Mouse (Mus musculus): Measurements from ENCODE around the gene Rps27l.

The Rps27l gene

GRCm38 (mm10) chr9:66919981-66920380 is 25.9 kb upstream of the Rps27l start:
- in situ Hi-C loops (cut with MboI, MseI), result loop anchor here in 1 of 2 experiments (5.0 kb wide), 1 partner anchor 38 kb away; no protein-coding TSS in a partner anchor

DNA sequence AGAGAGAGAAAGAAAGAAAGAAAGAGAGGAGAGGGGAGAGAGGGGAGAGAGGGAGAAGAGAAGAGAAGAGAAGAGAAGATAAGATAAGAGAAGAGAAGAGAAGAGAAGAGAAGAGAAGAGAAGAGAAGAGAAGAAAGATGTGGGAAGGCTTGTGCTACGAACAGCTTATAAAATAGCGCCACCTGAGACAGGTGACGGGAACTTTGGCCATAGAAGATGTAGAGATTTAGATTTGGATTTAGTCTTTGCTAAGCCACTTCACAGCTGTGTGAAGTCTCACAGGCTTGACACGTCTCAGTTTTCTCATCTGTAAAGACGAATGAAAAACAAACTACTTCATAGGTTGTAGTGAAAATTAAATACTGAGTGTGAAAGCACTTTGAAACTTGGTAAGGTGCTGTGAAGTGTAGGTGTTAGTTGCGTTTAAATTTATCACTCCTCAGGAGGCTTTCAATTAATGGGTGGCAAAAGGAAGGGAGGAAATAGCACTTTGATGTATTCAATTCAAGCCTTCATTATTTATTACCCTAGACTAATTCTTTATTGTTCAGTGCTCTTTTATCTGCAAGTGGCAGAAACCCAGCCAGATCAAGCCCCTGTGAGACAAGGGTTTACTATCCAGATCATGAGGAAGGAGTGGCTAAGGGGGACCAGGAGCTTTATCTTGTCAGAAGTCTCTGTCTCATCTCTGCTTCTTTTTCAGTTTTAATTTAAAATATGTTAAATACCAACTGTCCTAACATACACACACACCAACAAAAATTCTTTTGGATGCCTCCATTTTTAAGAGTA is 25.2 kb upstream of the Rps27l start:
- in situ Hi-C loops (cut with MboI, MseI), result no loop called here

- in situ Hi-C loops (cut with MboI, MseI), result no loop called here
Observed at GRCm38 (mm10) chr9:66922076-66922475, 23.8 kb upstream of the Rps27l start.

DNA sequence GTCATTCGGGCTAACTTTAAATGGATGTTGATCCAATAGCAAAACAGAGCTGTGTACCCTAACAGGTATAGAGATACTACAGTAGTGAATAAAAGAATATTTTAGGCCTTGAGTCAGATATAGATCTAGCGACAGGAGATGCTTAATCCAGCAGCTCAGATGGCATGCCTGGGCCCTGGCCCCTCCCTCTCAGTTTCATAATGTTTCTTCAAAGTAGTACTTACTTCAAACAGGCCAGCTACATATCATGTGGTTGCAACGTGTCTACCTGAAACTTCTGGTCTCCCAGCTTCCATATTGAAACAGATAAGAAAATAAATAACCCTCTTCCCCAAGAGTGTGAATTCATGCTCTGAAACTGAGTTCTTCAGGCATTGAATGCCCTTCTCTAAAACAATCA is 20.0 kb upstream of the Rps27l start:
- in situ Hi-C loops (cut with MboI, MseI), result no loop called here

GRCm38 (mm10) chr9:66927696-66928402 is 18.0 kb upstream of the Rps27l start:
- in situ Hi-C loops (cut with MboI, MseI), result no loop called here

- in situ Hi-C loops (cut with MboI, MseI), result loop anchor here in 1 of 2 experiments (5.0 to 10.0 kb wide), 2 partner anchors 58 to 1906 kb away; partner anchors contain the start of gene Hacd3
Observed at GRCm38 (mm10) chr9:66930351-66930750, 15.5 kb upstream of the Rps27l start.

DNA sequence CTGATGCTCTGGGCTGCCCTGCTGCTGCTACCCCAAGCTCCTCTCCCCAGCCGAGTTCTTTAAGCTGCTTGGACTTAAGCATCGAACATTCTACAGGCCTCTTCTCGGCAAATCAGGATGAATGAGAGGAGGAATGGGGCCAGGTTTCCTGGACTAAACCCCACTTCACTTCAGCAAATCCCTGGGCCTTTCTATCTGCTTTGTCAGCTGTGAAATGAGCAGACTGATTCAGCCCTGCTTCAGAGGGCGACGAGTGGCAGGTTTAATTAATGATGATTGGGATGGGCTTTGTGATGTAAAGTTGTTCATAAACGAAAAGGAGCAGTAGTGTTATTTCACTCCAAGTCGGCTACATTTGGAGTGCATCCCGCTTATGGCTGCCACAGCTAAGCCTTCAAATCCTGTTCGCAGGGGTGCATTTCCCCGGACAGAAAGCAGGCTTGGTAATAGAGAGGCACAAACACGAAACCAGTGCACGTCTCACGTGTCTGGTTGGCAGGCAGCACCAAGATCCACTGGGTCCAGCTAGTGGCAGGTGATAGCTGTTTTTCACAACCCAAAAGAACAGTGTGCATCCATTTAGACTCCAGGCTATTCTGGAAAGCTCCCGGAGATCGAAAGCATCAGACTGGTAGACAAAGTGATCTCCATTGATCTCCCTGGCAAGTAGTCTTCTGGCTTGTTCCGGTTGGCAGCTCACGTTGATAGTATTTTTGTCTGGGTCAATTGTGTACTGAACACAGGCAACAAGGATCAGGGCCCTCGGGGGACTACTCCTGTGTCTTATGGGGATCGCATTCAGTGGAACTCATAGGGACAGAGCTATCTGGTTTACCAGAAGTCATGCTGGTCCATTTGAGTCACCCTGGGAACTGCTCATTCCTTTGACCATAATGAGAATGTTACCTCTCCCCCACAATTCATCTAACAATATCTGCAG is 11.7 kb upstream of the Rps27l start:
- in situ Hi-C loops (cut with MboI, MseI), result loop anchor here in 1 of 2 experiments (5.0 to 10.0 kb wide), 2 partner anchors 62 to 1909 kb away; partner anchors contain the start of gene Hacd3

DNA sequence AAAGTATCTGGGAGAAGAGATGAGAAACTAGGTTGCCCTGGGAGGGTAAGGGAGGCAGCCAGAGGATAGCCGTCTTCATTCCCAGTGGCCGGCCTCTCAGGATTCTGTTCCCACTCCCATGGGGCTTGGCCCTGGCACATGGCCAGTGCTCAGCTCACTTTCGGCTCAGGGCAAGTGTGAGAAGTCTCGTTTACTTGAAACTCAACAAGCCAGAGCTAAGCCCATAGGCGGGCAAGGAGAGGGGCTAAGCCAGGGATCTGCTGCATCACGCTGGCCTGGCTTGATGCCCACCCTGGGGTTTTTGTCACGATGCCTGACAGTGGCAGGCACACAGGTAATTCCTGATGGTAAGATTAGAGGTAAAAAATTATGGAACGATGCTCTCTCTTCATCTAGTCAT is 8.4 kb upstream of the Rps27l start:
- in situ Hi-C loops (cut with MboI, MseI), result loop anchor here in 1 of 2 experiments (10.0 kb wide), 1 partner anchor 1913 kb away; the partner anchor contains the start of gene Hacd3

GRCm38 (mm10) chr9:66938836-66939235 is 7.0 kb upstream of the Rps27l start:
- in situ Hi-C loops (cut with MboI, MseI), result loop anchor here in 1 of 2 experiments (10.0 kb wide), 1 partner anchor 1914 kb away; the partner anchor contains the start of gene Hacd3

DNA sequence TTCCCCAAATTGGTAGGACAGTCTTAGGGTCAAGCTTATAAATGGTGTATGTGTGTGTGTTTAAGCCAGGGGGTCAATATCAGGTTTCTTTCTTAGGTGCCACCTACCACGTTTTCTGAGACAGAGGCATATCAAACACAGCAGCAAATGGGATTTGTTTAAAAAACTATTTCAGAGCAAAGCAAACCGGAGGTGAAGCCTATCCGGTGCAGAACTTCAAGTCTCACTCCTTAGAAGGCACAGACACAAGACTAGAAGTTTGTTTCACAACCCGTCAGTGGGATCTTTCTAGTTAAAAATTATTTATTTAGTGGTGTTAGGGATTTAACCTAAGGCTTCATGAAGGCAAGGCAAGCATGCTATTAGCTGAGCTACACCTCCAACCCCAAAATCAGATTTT is 725 bp upstream of the Rps27l start:
- in situ Hi-C loops (cut with MboI, MseI), result no loop called here

DNA sequence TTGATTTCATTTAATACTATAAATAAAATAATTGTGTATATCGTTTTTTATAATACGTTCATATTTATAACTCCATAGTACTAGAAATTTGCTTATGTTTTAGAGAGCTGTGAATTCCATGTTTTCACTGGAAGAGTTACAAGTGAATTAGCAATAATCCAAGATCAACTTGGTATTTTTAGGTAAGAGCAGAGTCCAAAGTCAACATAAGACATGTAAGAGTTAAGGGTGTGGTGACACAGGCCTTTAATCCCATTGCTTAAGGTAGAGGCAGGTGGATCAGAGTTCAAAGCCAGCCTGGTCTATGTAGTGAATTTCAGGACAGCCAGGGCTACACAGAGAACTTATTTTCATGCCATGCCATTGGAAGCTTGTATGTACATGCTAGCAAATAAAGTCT is 2.6 kb downstream of the Rps27l start:
- in situ Hi-C loops (cut with MboI, MseI), result no loop called here

DNA sequence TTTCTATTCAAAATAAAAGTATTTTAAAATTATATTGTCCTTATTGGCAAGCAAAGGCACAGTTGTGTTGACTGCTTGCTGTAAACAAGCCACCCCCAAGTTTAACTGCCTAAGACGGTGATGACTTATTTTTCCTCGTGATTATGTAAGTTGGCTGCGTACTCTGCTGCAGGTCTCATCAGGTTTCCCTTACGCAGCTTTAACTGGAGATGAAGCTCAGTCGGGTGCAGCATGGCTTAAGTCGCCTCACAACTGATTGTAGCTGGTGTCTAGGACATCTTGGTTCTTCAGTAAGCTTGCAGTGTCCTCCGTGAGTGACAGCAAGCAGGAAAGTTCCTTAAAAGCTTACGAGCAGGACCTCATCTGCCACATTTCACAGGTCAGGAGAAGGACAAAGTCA is 6.4 kb downstream of the Rps27l start:
- in situ Hi-C loops (cut with MboI, MseI), result no loop called here

- in situ Hi-C loops (cut with MboI, MseI), result no loop called here
Observed at GRCm38 (mm10) chr9:66952886-66953285, 7.0 kb downstream of the Rps27l start.

DNA sequence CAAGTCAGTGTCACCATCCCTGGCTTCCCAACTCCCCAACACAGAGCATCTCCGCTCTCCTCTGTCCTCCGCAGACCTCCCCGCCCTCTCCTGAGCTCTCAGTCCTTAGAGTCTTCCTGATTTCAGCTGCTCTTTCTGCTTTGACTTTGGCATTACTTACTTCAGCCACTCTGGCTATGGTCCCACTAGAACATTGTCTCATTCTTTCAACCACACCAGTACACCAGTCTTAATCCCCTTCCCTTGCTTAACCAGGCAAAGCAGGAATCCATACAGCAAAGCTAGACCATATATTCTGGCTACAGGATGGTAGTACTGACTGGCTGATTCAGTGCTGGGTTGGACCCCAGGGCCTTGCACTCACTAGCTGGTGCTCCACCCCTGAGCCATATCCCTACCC is 11.6 kb downstream of the Rps27l start:
- in situ Hi-C loops (cut with MboI, MseI), result no loop called here

DNA sequence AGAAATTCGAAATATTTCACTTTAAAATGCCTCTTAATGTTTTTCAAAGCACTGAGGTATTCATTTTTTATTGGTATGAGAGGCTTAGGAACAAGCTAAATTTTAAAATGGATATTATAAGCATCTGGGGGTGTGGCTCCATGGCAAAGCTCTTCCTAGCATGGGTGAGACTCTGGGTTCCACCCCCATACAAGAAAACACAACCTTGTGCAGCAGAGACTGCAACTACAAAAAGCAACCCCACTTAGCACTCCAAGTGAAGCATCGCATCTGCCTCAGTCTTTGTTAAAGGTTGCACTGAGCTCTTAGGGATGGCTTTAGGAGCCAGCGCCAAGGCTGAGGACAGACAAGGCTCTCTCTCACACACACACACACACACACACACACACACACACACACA is 15.6 kb downstream of the Rps27l start:
- in situ Hi-C loops (cut with MboI, MseI), result no loop called here

GRCm38 (mm10) chr9:66967492-66967891 is 21.6 kb downstream of the Rps27l start:
- in situ Hi-C loops (cut with MboI, MseI), result no loop called here

GRCm38 (mm10) chr9:66971116-66971515 is 25.2 kb downstream of the Rps27l start:
- in situ Hi-C loops (cut with MboI, MseI), result loop anchor here in 1 of 2 experiments (10.0 kb wide), 1 partner anchor 456 kb away; the partner anchor contains the start of gene Fbxl22

DNA sequence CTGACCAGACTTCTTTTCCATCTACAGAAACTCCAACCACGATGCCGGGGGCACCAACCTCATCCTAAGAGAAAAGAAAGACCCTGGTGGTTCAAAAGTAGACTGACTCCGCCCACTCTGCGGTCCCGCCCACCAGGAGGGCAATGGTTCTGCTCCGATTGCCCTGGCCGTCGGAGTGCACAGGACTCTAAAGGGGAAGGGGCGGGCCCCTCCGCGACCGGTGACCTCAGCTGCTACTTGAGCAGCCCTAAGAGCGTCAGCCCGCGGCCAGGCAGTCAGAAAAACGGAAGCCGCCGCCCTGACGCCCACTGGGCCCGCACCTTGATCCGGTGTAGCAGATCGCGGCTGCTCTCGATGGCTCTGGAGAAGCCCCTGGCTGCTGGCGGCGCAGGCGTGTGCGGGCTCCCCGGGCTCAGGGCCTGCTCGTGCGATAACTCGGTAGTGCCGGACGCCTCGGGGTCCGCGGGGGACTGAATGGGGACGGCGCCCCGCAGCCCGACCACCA is 28.9 kb downstream of the Rps27l start:
- in situ Hi-C loops (cut with MboI, MseI), result loop anchor here in 1 of 2 experiments (10.0 kb wide), 1 partner anchor 460 kb away; the partner anchor contains the start of gene Fbxl22

DNA sequence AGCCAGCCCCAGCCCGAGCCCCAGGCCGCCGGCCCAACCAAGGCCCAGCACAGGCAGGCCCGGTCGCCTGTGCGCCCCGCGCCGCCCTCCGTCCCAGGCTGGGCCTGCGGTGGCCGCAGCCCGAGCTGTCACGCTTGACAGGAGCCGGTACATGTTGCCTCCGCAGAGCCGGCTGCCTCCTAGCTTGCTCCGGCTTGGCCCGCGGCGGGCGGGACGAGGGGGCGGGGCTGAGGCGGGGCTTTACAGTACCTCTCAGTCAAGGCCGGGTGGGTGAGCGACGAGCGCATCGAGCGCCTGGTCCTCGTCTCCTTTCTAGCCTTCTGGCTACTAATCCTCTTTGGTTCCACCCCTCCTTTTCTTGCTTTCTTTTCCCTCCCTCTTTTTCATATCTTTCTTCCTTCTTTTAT is 29.4 kb downstream of the Rps27l start, which contains the start of gene Lactb:
Lactb (minus strand) TSS at position 246 of the 407 bp plus-strand sequence.
- in situ Hi-C loops (cut with MboI, MseI), result loop anchor here in 1 of 2 experiments (10.0 kb wide), 1 partner anchor 460 kb away; the partner anchor contains the start of gene Fbxl22

DNA sequence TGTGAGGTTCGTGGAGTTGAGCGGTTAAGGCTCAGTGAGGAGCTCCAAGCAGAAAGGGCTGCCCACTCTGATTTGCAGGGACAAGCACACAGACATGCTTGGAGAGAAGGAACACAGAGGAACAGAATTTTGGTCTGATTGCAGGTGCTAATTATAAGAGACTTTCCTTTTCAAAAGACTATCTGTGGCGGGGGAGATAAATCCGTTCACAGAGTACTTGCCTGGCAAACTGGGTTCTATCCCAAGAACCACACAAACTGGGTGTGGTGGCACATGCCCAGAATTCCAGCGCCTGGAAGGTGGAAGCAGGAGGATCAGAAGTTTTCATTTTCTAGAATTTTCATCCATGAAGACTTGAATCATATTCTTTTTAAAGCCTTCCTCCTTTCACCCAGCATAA is 31.2 kb downstream of the Rps27l start:
- in situ Hi-C loops (cut with MboI, MseI), result loop anchor here in 1 of 2 experiments (10.0 kb wide), 1 partner anchor 462 kb away; the partner anchor contains the start of gene Fbxl22
